Mouse (Mus musculus) embryonic stem cell, embryonic (primary cell): ENCODE results near the gene Gm20388.

Experiments used
- CTCF ChIA-PET, 4 experiments: fragments of 300-600 bp in 2 of 4; fragments of 350-600 bp in 2 of 4; sonication (Branson Sonifier 250); formaldehyde crosslinking; loops; one replicate each; lab custom pipeline; 2022; ENCODE audit warnings: inconsistent platforms in 2 of 4; lab: Charles Lee
- POLR2A ChIA-PET, 4 experiments: fragments of 300-600 bp in 2 of 4; fragments of 350-600 bp in 2 of 4; sonication (Branson Sonifier 250); formaldehyde crosslinking; loops; one replicate each; lab custom pipeline; 2022; ENCODE audit warnings: antibody characterized with exemption in 4 of 4, inconsistent platforms in 1 of 4; lab: Charles Lee

Gm20388 gene

GRCm38 (mm10) chr8:121082218-121083092 lies 1171.8 kb downstream of the Gm20388 start:
- ChIA-PET POLR2A (interaction anchor here in 3 of 4 experiments (0.6 to 1.4 kb wide), 3 partner anchors 27 to 1578 kb away, joined by 3 to 5 read pairs (median 4); partner anchors contain the start of gene Foxc2 (in 1 of the 3)), CTCF (interaction anchor here in 2 of 4 experiments (0.6 to 1.5 kb wide), 3 partner anchors 10 to 280 kb away, joined by 4 to 6 read pairs (median 6); no protein-coding TSS in a partner anchor)

GRCm38 (mm10) chr8:121083093-121083935 lies 1172.7 kb downstream of the Gm20388 start:
- CTCF ChIA-PET, result interaction anchor here in 2 of 4 experiments (0.6 to 1.5 kb wide), 2 partner anchors 9 to 199 kb away, joined by 6 read pairs; no protein-coding TSS in a partner anchor

GRCm38 (mm10) chr8:121083936-121084209 lies 1173.2 kb downstream of the Gm20388 start:
- CTCF ChIA-PET, result interaction anchor here in 1 of 4 experiments (1.0 kb wide), 1 partner anchor 261 kb away, joined by 3 read pairs; no protein-coding TSS in a partner anchor
- POLR2A ChIA-PET, result interaction anchor here in 1 of 4 experiments (0.9 kb wide), 1 partner anchor 9 kb away, joined by 4 read pairs; no protein-coding TSS in a partner anchor

More at GRCm38 (mm10) chr8:121083093-121083935, 1172.7 kb downstream of the Gm20388 start:
- POLR2A ChIA-PET, result interaction anchor here in 1 of 4 experiments (0.9 kb wide), 1 partner anchor 9 kb away, joined by 4 read pairs; no protein-coding TSS in a partner anchor

GRCm38 (mm10) chr8:121084210-121084951 lies 1173.7 kb downstream of the Gm20388 start, which contains the start of gene Foxf1:
TSS of gene Foxf1 (plus strand) at chr8:121084386.
- CTCF ChIA-PET, result interaction anchor here in 1 of 4 experiments (1.0 to 1.1 kb wide), 2 partner anchors 20 to 261 kb away, joined by 3 read pairs; no protein-coding TSS in a partner anchor
- POLR2A ChIA-PET, result interaction anchor here in 1 of 4 experiments (0.9 kb wide), 1 partner anchor 8 kb away, joined by 4 read pairs; no protein-coding TSS in a partner anchor

GRCm38 (mm10) chr8:121085011-121085410 lies 1174.4 kb downstream of the Gm20388 start:
- POLR2A ChIA-PET, result no interaction called here

GRCm38 (mm10) chr8:121085561-121085960 lies 1174.9 kb downstream of the Gm20388 start:
- ChIA-PET POLR2A (interaction anchor here in 1 of 4 experiments (0.6 kb wide), 1 partner anchor 717 kb away, joined by 6 read pairs; no protein-coding TSS in a partner anchor), CTCF (interaction anchor here in 2 of 4 experiments (0.5 to 1.1 kb wide), 2 partner anchors 19 to 40 kb away, joined by 3 to 11 read pairs; no protein-coding TSS in a partner anchor)

More at GRCm38 (mm10) chr8:121085011-121085410, 1174.4 kb downstream of the Gm20388 start:
- CTCF ChIA-PET, result interaction anchor here in 2 of 4 experiments (0.5 to 1.1 kb wide), 3 partner anchors 19 to 262 kb away, joined by 3 to 11 read pairs (median 3); no protein-coding TSS in a partner anchor

GRCm38 (mm10) chr8:121086004-121086900 lies 1175.6 kb downstream of the Gm20388 start:
- ChIA-PET POLR2A (interaction anchor here in 1 of 4 experiments (0.6 kb wide), 1 partner anchor 717 kb away, joined by 6 read pairs; no protein-coding TSS in a partner anchor), CTCF (no interaction called here)

GRCm38 (mm10) chr8:121088281-121088680 lies 1177.6 kb downstream of the Gm20388 start:
- CTCF ChIA-PET, result interaction anchor here in 1 of 4 experiments (1.9 kb wide), 1 partner anchor 118 kb away, joined by 5 read pairs; no protein-coding TSS in a partner anchor
- POLR2A ChIA-PET, result no interaction called here

GRCm38 (mm10) chr8:121088871-121089630 lies 1178.4 kb downstream of the Gm20388 start:
- ChIA-PET POLR2A (interaction anchor here in 1 of 4 experiments (0.6 kb wide), 1 partner anchor 570 kb away, joined by 5 read pairs; no protein-coding TSS in a partner anchor), CTCF (interaction anchor here in 3 of 4 experiments (0.5 to 2.1 kb wide), 6 partner anchors 15 to 268 kb away, joined by 3 to 9 read pairs (median 4); no protein-coding TSS in a partner anchor)

GRCm38 (mm10) chr8:121089631-121090380 lies 1179.2 kb downstream of the Gm20388 start:
- ChIA-PET POLR2A (interaction anchor here in 1 of 4 experiments (0.5 kb wide), 1 partner anchor 154 kb away, joined by 3 read pairs; no protein-coding TSS in a partner anchor), CTCF (interaction anchor here (0.5 to 2.1 kb wide), 10 partner anchors 15 to 411 kb away, joined by 3 to 9 read pairs (median 4); no protein-coding TSS in a partner anchor)

- ChIA-PET CTCF (interaction anchor here in 3 of 4 experiments (0.5 to 2.1 kb wide), 9 partner anchors 14 to 412 kb away, joined by 3 to 9 read pairs (median 5); no protein-coding TSS in a partner anchor), POLR2A (interaction anchor here in 1 of 4 experiments (0.6 kb wide), 1 partner anchor 1025 kb away, joined by 9 read pairs; no protein-coding TSS in a partner anchor)
These were observed 1180.1 kb downstream of the Gm20388 start for GRCm38 (mm10) chr8:121090716-121091115.

- ChIA-PET CTCF (interaction anchor here (0.6 to 2.3 kb wide), 55 partner anchors 10 to 561 kb away, joined by 3 to 17 read pairs (median 4); partner anchors contain the start of genes Cox4i1 (in 1 of the 4) and Gm27021 (in 1 of the 4)), POLR2A (interaction anchor here in 3 of 4 experiments (0.6 to 1.4 kb wide), 6 partner anchors 8 to 272 kb away, joined by 3 to 5 read pairs (median 4); partner anchors contain the start of genes Foxf1 (in 1 of the 3), Foxl1 (in 1 of the 3) and Mthfsd (in 1 of the 3))
These were observed 1181.5 kb downstream of the Gm20388 start for GRCm38 (mm10) chr8:121092141-121092540.

GRCm38 (mm10) chr8:121092627-121093026 lies 1182.0 kb downstream of the Gm20388 start:
- CTCF ChIA-PET, result interaction anchor here (0.6 to 2.3 kb wide), 54 partner anchors 10 to 561 kb away, joined by 3 to 17 read pairs (median 4); partner anchors contain the start of genes Cox4i1 (in 1 of the 4) and Gm27021 (in 1 of the 4)

GRCm38 (mm10) chr8:121093496-121093895 lies 1182.9 kb downstream of the Gm20388 start:
- ChIA-PET POLR2A (interaction anchor here in 1 of 4 experiments (0.6 to 1.0 kb wide), 2 partner anchors 192 to 272 kb away, joined by 3 read pairs; no protein-coding TSS in a partner anchor), CTCF (interaction anchor here (1.3 to 2.3 kb wide), 13 partner anchors 10 to 416 kb away, joined by 3 to 17 read pairs (median 8); no protein-coding TSS in a partner anchor)

More at GRCm38 (mm10) chr8:121092627-121093026, 1182.0 kb downstream of the Gm20388 start:
- POLR2A ChIA-PET, result interaction anchor here (0.6 to 1.4 kb wide), 9 partner anchors 9 to 272 kb away, joined by 3 to 7 read pairs (median 3); partner anchors contain the start of genes Foxf1 (in 1 of the 4), Foxl1 (in 1 of the 4) and Mthfsd (in 1 of the 4)
